Mouse (Mus musculus) kidney, adult 2 months (tissue): ENCODE measurements around the gene Tbcd. TPM values are rescaled to one million over a fixed set of nuclear protein-coding genes. Genes with fewer than 3 reads are reported as not detected.

Source experiments
- DNase-seq: peaks from one replicate; pipeline ENCODE4 v3.0.0; 2021
- H3K27ac ChIP-seq: fragments of 200-500 bp; 2 replicates; pipeline ENCODE4 v1.5.1; 2012; ENCODE audit warnings: low read depth, low read length, control low read depth, inconsistent platforms; ENCODE audit not compliant: insufficient read depth
- H3K27me3 ChIP-seq: fragments of 200-500 bp; replicated peaks from 2 replicates; pipeline ENCODE4 v1.6.1; 2012; ENCODE audit warnings: mild to moderate bottlenecking, moderate library complexity, low read length, inconsistent platforms; ENCODE audit not compliant: control insufficient read depth, insufficient read depth
- H3K36me3 ChIP-seq: fragments of 200-500 bp; 2 replicates; pipeline ENCODE4 v1.6.1; 2012; ENCODE audit warnings: mild to moderate bottlenecking, moderate library complexity, low read length, inconsistent platforms; ENCODE audit not compliant: control insufficient read depth, insufficient read depth
- H3K4me1 ChIP-seq: fragments of 200-500 bp; 2 replicates; pipeline ENCODE4 v1.6.1; 2011; ENCODE audit warnings: low read length; ENCODE audit not compliant: control insufficient read depth, insufficient read depth
- H3K4me3 ChIP-seq: fragments of 200-500 bp; 2 replicates; pipeline ENCODE4 v1.5.1; 2011; ENCODE audit warnings: mild to moderate bottlenecking, low read depth, low read length, control low read depth; ENCODE audit not compliant: insufficient read depth
- CTCF ChIP-seq: fragments of 200-500 bp; conservative IDR thresholded peaks from 2 replicates; pipeline ENCODE4 v1.5.1; 2011; ENCODE audit warnings: low read depth, mild to moderate bottlenecking, control low read depth, low read length, moderate library complexity, mixed read lengths; ENCODE audit not compliant: insufficient read depth, insufficient read length
- POLR2A ChIP-seq: fragments of 200-500 bp; IDR thresholded peaks from one replicate; pipeline ENCODE4 v1.6.1; 2011; ENCODE audit warnings: low read depth, low read length, control low read depth
- WGBS: fragments of 180-500 bp; shearing (Covaris S2); methylation state at CpG from one replicate; pipeline ENCODE4 v1.1.7; 2018; 5-methylcytosine and 5-hydroxymethylcytosine counted together
- polyA plus RNA-seq: library from polyadenylated mRNA; depleted of rRNA; stranded (reverse); fragments of >200 nt; gene quantifications from 2 replicates; pipeline ENCODE4 v1.2.3, GENCODE M21; 2012

Tbcd gene
- polyA plus RNA-seq, 1 experiment = 58.9 TPM

- Histone ChIP-seq H3K4me1 (peaks cover 9% of the 10 kb centered on the region; the same call in 1 of the 2 replicates), H3K27ac (no peak overlapping the region), H3K4me3 (no peak overlapping the region), H3K27me3 (no peaks in the 10 kb centered on the region), H3K36me3 (no peaks in the 10 kb centered on the region)
- no peak for TF ChIP-seq CTCF
- TF ChIP-seq POLR2A = no peak
- 84% methylated on average over 15 of the region's 15 CpGs for WGBS
- DNase-seq = no peak
These were observed 27.9 kb downstream of the Tbcd start for GRCm38 (mm10) chr11:121479476-121480203.

- WGBS = 72% methylated on average over 2 of the region's 2 CpGs
- DNase-seq = peak; percentile 41
These were observed 29.4 kb downstream of the Tbcd start for GRCm38 (mm10) chr11:121481129-121481528.

GRCm38 (mm10) chr11:121485882-121486281 is 34.1 kb downstream of the Tbcd start:
- Histone ChIP-seq H3K36me3 (no peaks in the 10 kb centered on the region), H3K27me3 (no peaks in the 10 kb centered on the region), H3K27ac (no peak overlapping the region), H3K4me3 (no peak overlapping the region), H3K4me1 (peaks cover 15% of the 10 kb centered on the region)
- no peak for DNase-seq
- WGBS = 75% methylated on average over 9 of the region's 9 CpGs
- TF ChIP-seq POLR2A = no peak
- no peak for TF ChIP-seq CTCF

More at GRCm38 (mm10) chr11:121481129-121481528, 29.4 kb downstream of the Tbcd start:
- Histone ChIP-seq H3K27me3 (no peaks in the 10 kb centered on the region), H3K36me3 (no peaks in the 10 kb centered on the region), H3K4me1 (peaks cover 5% of the 10 kb centered on the region; the same call in 1 of the 2 replicates), H3K27ac (no peak overlapping the region), H3K4me3 (no peak overlapping the region)
- TF ChIP-seq POLR2A = no peak
- no peak for TF ChIP-seq CTCF

- H3K27me3 ChIP-seq = no peaks in the 10 kb centered on the region
- H3K36me3 ChIP-seq = no peaks in the 10 kb centered on the region
- peaks cover 17% of the 10 kb centered on the region for H3K4me1 ChIP-seq
- no peak overlapping the region for H3K4me3 ChIP-seq
- no peak overlapping the region for H3K27ac ChIP-seq
- no peak for DNase-seq
- TF ChIP-seq CTCF (no peak), POLR2A (no peak)
These were observed 38.9 kb downstream of the Tbcd start for GRCm38 (mm10) chr11:121490651-121491050.

- Histone ChIP-seq H3K4me1 (peaks cover 8% of the 10 kb centered on the region; the same call in 1 of the 2 replicates), H3K27me3 (no peaks in the 10 kb centered on the region), H3K27ac (peak overlapping the region; percentile 28; the same call in 1 of the 2 replicates), H3K36me3 (no peaks in the 10 kb centered on the region; the same call in 1 of the 2 replicates), H3K4me3 (no peak overlapping the region)
- TF ChIP-seq CTCF (no peak), POLR2A (no peak)
- peak; percentile 31 for DNase-seq
These were observed 48.8 kb downstream of the Tbcd start for GRCm38 (mm10) chr11:121500595-121500994.

GRCm38 (mm10) chr11:121501525-121501924 is 49.8 kb downstream of the Tbcd start:
- Histone ChIP-seq H3K4me1 (peaks cover 8% of the 10 kb centered on the region; the same call in 1 of the 2 replicates), H3K27ac (no peak overlapping the region), H3K4me3 (no peak overlapping the region), H3K36me3 (no peaks in the 10 kb centered on the region; the same call in 1 of the 2 replicates), H3K27me3 (no peaks in the 10 kb centered on the region)
- 94% methylated on average over 4 of the region's 4 CpGs for WGBS
- DNase-seq = no peak
- TF ChIP-seq POLR2A (no peak), CTCF (no peak)

- H3K4me3 ChIP-seq = no peak overlapping the region
- H3K4me1 ChIP-seq = peaks cover 8% of the 10 kb centered on the region; the same call in 1 of the 2 replicates
- no peak overlapping the region for H3K27ac ChIP-seq
- no peak for DNase-seq
- H3K36me3 ChIP-seq = no peaks in the 10 kb centered on the region; the same call in 1 of the 2 replicates
- no peak for TF ChIP-seq CTCF
- no peak for TF ChIP-seq POLR2A
- 80% methylated on average over 4 of the region's 4 CpGs for WGBS
- H3K27me3 ChIP-seq = no peaks in the 10 kb centered on the region
These were observed 50.5 kb downstream of the Tbcd start for GRCm38 (mm10) chr11:121502000-121502860.
